9 mouse cellular contexts compared by ENCODE assay signal in genomic region chr9:107590058-107590772, GRCm38 (mm10). TPM values are rescaled to one million over a fixed set of nuclear protein-coding genes. Genes with fewer than 3 reads are reported as not detected.
DNase-seq lines count a peak whose midpoint lies in the region; ATAC-seq and TF ChIP-seq lines count a peak whose summit lies in the region.
"Had no signal": no experiment of that assay in that cellular context is flagged by ENCODE, and none has a peak within 500 bp of the region (broad histone marks: within the 10 kb centered on the region; RNA-seq: fewer than 3 reads in every experiment).

No protein-coding gene starts in this region.

- no peaks in the 10 kb centered on the region for H3K27me3 ChIP-seq in heart, adult 2 months (ENCODE audit: control insufficient read depth, insufficient read depth, low read length)
- H3K27me3 ChIP-seq in heart, embryonic 14.5 days (ENCODE audit: control insufficient read depth, insufficient read depth, low read length), result no peaks in the 10 kb centered on the region
- H3K27me3 ChIP-seq in liver, embryonic 16.5 days (ENCODE audit: control insufficient read depth, insufficient read depth, low read depth, low read length), result no peaks in the 10 kb centered on the region
- H3K27me3 ChIP-seq in stomach, embryonic 15.5 days (replicated peaks), result no peaks in the 10 kb centered on the region
- H3K27me3 ChIP-seq in midbrain, embryonic 15.5 days (replicated peaks), result no peaks in the 10 kb centered on the region

- no peak for TF ChIP-seq EP300 in heart, adult 2 months (IDR thresholded peaks at IDR 0.05; ENCODE audit: insufficient read depth, low read depth, low read length)

- peaks cover 2% of the 10 kb centered on the region; the same call in 1 of the 2 replicates for H3K4me1 ChIP-seq in heart, adult 2 months (ENCODE audit: control insufficient read depth, insufficient read depth, low read length)
- H3K4me1 ChIP-seq in heart, embryonic 14.5 days (ENCODE audit: control insufficient read depth in 2 of 2, insufficient read depth in 2 of 2, low read length in 2 of 2), result peaks cover 33 to 48% of the 10 kb centered on the region in 2 experiments
- peaks cover 37% of the 10 kb centered on the region for H3K4me1 ChIP-seq in liver, embryonic 16.5 days (ENCODE audit: control insufficient read depth, low read depth, low read length)
- peaks cover 17% of the 10 kb centered on the region for H3K4me1 ChIP-seq in stomach, embryonic 15.5 days
- peaks cover 14% of the 10 kb centered on the region for H3K4me1 ChIP-seq in midbrain, embryonic 15.5 days

- no peak overlapping the region for H3K9ac ChIP-seq in heart, adult 2 months (ENCODE audit: low read depth, low read length)
- peak overlapping the region; percentile 5; the same call in 1 of the 2 replicates for H3K9ac ChIP-seq in heart, embryonic 14.5 days (ENCODE audit: low read length)
- peak overlapping the region; percentile 93 for H3K9ac ChIP-seq in liver, embryonic 16.5 days (ENCODE audit: low read depth, low read length)
- H3K9ac ChIP-seq in stomach, embryonic 15.5 days, result no peak overlapping the region
- H3K9ac ChIP-seq in midbrain, embryonic 15.5 days, result no peak overlapping the region

- no peak for ATAC-seq in heart, embryonic 14.5 days (ENCODE audit: insufficient number of reproducible peaks, insufficient read depth, low FRiP score, low read depth)
- ATAC-seq in liver, embryonic 16.5 days (ENCODE audit: low read depth), result peak; percentile 22
- ATAC-seq in stomach, embryonic 15.5 days (ENCODE audit: insufficient read depth, low FRiP score, low read depth), result peak; percentile 24; the same call in 1 of the 2 replicates
- no peak for ATAC-seq in midbrain, embryonic 15.5 days (replicated peaks)

- no peaks in the 10 kb centered on the region for H3K9me3 ChIP-seq in heart, embryonic 14.5 days (ENCODE audit: control insufficient read depth, low read length)
- no peaks in the 10 kb centered on the region for H3K9me3 ChIP-seq in liver, embryonic 16.5 days (replicated peaks; ENCODE audit: control insufficient read depth, low read length)
- H3K9me3 ChIP-seq in stomach, embryonic 15.5 days, result no peaks in the 10 kb centered on the region
- no peaks in the 10 kb centered on the region for H3K9me3 ChIP-seq in midbrain, embryonic 15.5 days

- peak overlapping the region; percentile 94; the same call in 1 of the 2 replicates for H3K4me2 ChIP-seq in heart, embryonic 14.5 days (ENCODE audit: low read length)
- H3K4me2 ChIP-seq in liver, embryonic 16.5 days (ENCODE audit: low read depth, low read length), result peak overlapping the region; percentile 83
- H3K4me2 ChIP-seq in stomach, embryonic 15.5 days, result peak overlapping the region; percentile 83
- H3K4me2 ChIP-seq in midbrain, embryonic 15.5 days, result no peak overlapping the region

- peak overlapping the region; percentile 48; the same call in 1 of the 2 replicates for H3K27ac ChIP-seq in heart, adult 2 months
- peak overlapping the region; percentile 40 to 57; a peak in 3 of 4 replicates for H3K27ac ChIP-seq in heart, embryonic 14.5 days (replicated peaks in 1 of 2; ENCODE audit: control insufficient read depth in 1 of 2, insufficient read depth in 1 of 2, low read depth in 2 of 2, low read length in 2 of 2)
- H3K27ac ChIP-seq in liver, embryonic 16.5 days (ENCODE audit: low read length), result peak overlapping the region; percentile 94
- H3K27ac ChIP-seq in stomach, embryonic 15.5 days, result peak overlapping the region; percentile 57
- no peak overlapping the region for H3K27ac ChIP-seq in midbrain, embryonic 15.5 days

- H3K79me2 ChIP-seq in heart, adult 2 months (replicated peaks; ENCODE audit: control insufficient read depth, insufficient read depth, low read length), result no peaks in the 10 kb centered on the region

- no peaks in the 10 kb centered on the region for H3K36me3 ChIP-seq in heart, adult 2 months (ENCODE audit: control insufficient read depth, insufficient read depth, low read length)
- peaks cover 54% of the 10 kb centered on the region for H3K36me3 ChIP-seq in heart, embryonic 14.5 days (ENCODE audit: control insufficient read depth, insufficient read depth, low read length)
- H3K36me3 ChIP-seq in liver, embryonic 16.5 days (ENCODE audit: control insufficient read depth, insufficient read depth), result peaks cover 53% of the 10 kb centered on the region
- peaks cover 36% of the 10 kb centered on the region for H3K36me3 ChIP-seq in stomach, embryonic 15.5 days
- peaks cover 11% of the 10 kb centered on the region; the same call in 1 of the 2 replicates for H3K36me3 ChIP-seq in midbrain, embryonic 15.5 days (replicated peaks)

- no peak overlapping the region for H3K4me3 ChIP-seq in heart, adult 2 months
- H3K4me3 ChIP-seq in heart, embryonic 14.5 days (ENCODE audit: control insufficient read depth in 1 of 2, insufficient read depth in 1 of 2, low read depth in 1 of 2, low read length in 2 of 2), result no peak overlapping the region
- peak overlapping the region; percentile 91 for H3K4me3 ChIP-seq in liver, embryonic 16.5 days (ENCODE audit: low read depth, low read length)
- H3K4me3 ChIP-seq in stomach, embryonic 15.5 days (replicated peaks), result no peak overlapping the region
- no peak overlapping the region for H3K4me3 ChIP-seq in midbrain, embryonic 15.5 days

- TF ChIP-seq CTCF in heart, adult 2 months (IDR thresholded peaks at IDR 0.05), result no peak

- intact Hi-C loops in heart, adult 2 months (cut with DNase I), result no loop called here
- intact Hi-C loops in heart, postnatal 25 days (cut with DNase I), result no loop called here

- 64% methylated on average over 25 of the region's 25 CpGs for WGBS in heart, adult 2 months
- 55% methylated on average over 25 of the region's 25 CpGs for WGBS in heart, embryonic 14.5 days
- WGBS in liver, embryonic 16.5 days (ENCODE audit: insufficient replicate concordance), result 59% methylated on average over 25 of the region's 25 CpGs
- WGBS in stomach, embryonic 15.5 days, result 71% methylated on average over 25 of the region's 25 CpGs
- WGBS in midbrain, embryonic 15.5 days, result 93% methylated on average over 25 of the region's 25 CpGs

- TF ChIP-seq POLR2A in heart, adult 2 months (IDR thresholded peaks at IDR 0.05; ENCODE audit: insufficient read depth, low read depth, low read length), result no peak

- peak in 1 of 2 experiments; percentile 72 for DNase-seq in heart, adult 2 months
- DNase-seq in heart, postnatal 25 days (ENCODE audit: low spot score), result no peak
- DNase-seq in thymus, postnatal 4 days, result no peak
- no peak for DNase-seq in adrenal gland, postnatal 14 days

RNA-seq across cellular contexts. Expression of gene Ifrd2, which starts 2.8 kb away (rescaled TPM):
- 10 to 100 TPM; 39.9 to 51.4 TPM for total RNA-seq in heart, adult 2 months (2021)
- 43.7 and 54.5 TPM in 2 replicates for polyA plus RNA-seq in heart, adult 2 months (2012; rRNA removed)
- 10 to 100 TPM; 44.6 to 45.8 TPM for total RNA-seq in heart, postnatal 25 days (2021)
- polyA plus RNA-seq in heart, embryonic 14.5 days (2014; fragmentation: Nextera tagmentation; extraction: Ambion mirVana), result 44.6 and 45.7 TPM in 2 replicates
- 145 and 166 TPM in 2 replicates for polyA plus RNA-seq in liver, embryonic 16.5 days (2015; fragmentation: Nextera tagmentation; extraction: Ambion mirVana)
- polyA plus RNA-seq in stomach, embryonic 15.5 days (2015; fragmentation: Nextera tagmentation; extraction: Ambion mirVana), result 65.1 and 68.2 TPM in 2 replicates
- total RNA-seq in adrenal gland, postnatal 14 days (2021), result 42.1 and 43.1 TPM in 2 replicates
- 14.5 and 16.9 TPM in 2 replicates for polyA plus RNA-seq in midbrain, embryonic 15.5 days (2015; fragmentation: Nextera tagmentation; extraction: Ambion mirVana)

RNA-seq across cellular contexts. Expression of gene Hyal3, which starts 9.6 kb away (rescaled TPM):
- under 1 TPM; 0.29 to 0.34 TPM for total RNA-seq in heart, adult 2 months (2021)
- 0.26 and 0.31 TPM in 2 replicates for polyA plus RNA-seq in heart, adult 2 months (2012; rRNA removed)
- total RNA-seq in heart, postnatal 25 days (2021), result under 1 TPM; 0.45 to 0.62 TPM
- polyA plus RNA-seq in heart, embryonic 14.5 days (2014; fragmentation: Nextera tagmentation; extraction: Ambion mirVana), result 0.46 and 0.53 TPM in 2 replicates
- 0.89 and 0.96 TPM in 2 replicates for polyA plus RNA-seq in liver, embryonic 16.5 days (2015; fragmentation: Nextera tagmentation; extraction: Ambion mirVana)
- polyA plus RNA-seq in stomach, embryonic 15.5 days (2015; fragmentation: Nextera tagmentation; extraction: Ambion mirVana), result 1.1 and 1.7 TPM in 2 replicates
- total RNA-seq in adrenal gland, postnatal 14 days (2021), result 1.4 and 1.6 TPM in 2 replicates
- 1.8 TPM in 2 replicates for polyA plus RNA-seq in midbrain, embryonic 15.5 days (2015; fragmentation: Nextera tagmentation; extraction: Ambion mirVana)

RNA-seq across cellular contexts. Expression of gene Naa80, which starts 11.5 kb away (rescaled TPM):
- total RNA-seq in heart, adult 2 months (2021), result 10 to 100 TPM; 14.9 to 17.4 TPM
- polyA plus RNA-seq in heart, adult 2 months (2012; rRNA removed), result 30.0 and 45.4 TPM in 2 replicates
- 10 to 100 TPM; 14.0 to 18.4 TPM for total RNA-seq in heart, postnatal 25 days (2021)
- 10.0 and 14.9 TPM in 2 replicates for polyA plus RNA-seq in heart, embryonic 14.5 days (2014; fragmentation: Nextera tagmentation; extraction: Ambion mirVana)
- 10.5 and 14.1 TPM in 2 replicates for polyA plus RNA-seq in liver, embryonic 16.5 days (2015; fragmentation: Nextera tagmentation; extraction: Ambion mirVana)
- polyA plus RNA-seq in stomach, embryonic 15.5 days (2015; fragmentation: Nextera tagmentation; extraction: Ambion mirVana), result 16.1 and 18.6 TPM in 2 replicates
- 19.6 and 21.0 TPM in 2 replicates for total RNA-seq in adrenal gland, postnatal 14 days (2021)
- 21.4 and 23.1 TPM in 2 replicates for polyA plus RNA-seq in midbrain, embryonic 15.5 days (2015; fragmentation: Nextera tagmentation; extraction: Ambion mirVana)

RNA-seq across cellular contexts. Expression of gene Hyal1, which starts 13.5 kb away (rescaled TPM):
- total RNA-seq in heart, adult 2 months (2021), result 1 to 10 TPM; 5.1 to 5.9 TPM
- 6.9 and 8.2 TPM in 2 replicates for polyA plus RNA-seq in heart, adult 2 months (2012; rRNA removed)
- 1 to 10 TPM; 5.3 TPM for total RNA-seq in heart, postnatal 25 days (2021)
- polyA plus RNA-seq in heart, embryonic 14.5 days (2014; fragmentation: Nextera tagmentation; extraction: Ambion mirVana), result 4.4 and 4.6 TPM in 2 replicates
- polyA plus RNA-seq in liver, embryonic 16.5 days (2015; fragmentation: Nextera tagmentation; extraction: Ambion mirVana), result 3.3 and 3.8 TPM in 2 replicates
- 9.2 and 10.8 TPM in 2 replicates for polyA plus RNA-seq in stomach, embryonic 15.5 days (2015; fragmentation: Nextera tagmentation; extraction: Ambion mirVana)
- total RNA-seq in adrenal gland, postnatal 14 days (2021), result 9.9 and 17.6 TPM in 2 replicates
- 7.9 and 9.5 TPM in 2 replicates for polyA plus RNA-seq in midbrain, embryonic 15.5 days (2015; fragmentation: Nextera tagmentation; extraction: Ambion mirVana)

RNA-seq across cellular contexts. Expression of gene Sema3b, which starts 18.8 kb away (rescaled TPM):
- total RNA-seq in heart, adult 2 months (2021), result 10 to 100 TPM; 19.9 to 24.2 TPM
- 33.7 and 39.1 TPM in 2 replicates for polyA plus RNA-seq in heart, adult 2 months (2012; rRNA removed)
- 10 to 100 TPM; 15.0 to 17.8 TPM for total RNA-seq in heart, postnatal 25 days (2021)
- polyA plus RNA-seq in heart, embryonic 14.5 days (2014; fragmentation: Nextera tagmentation; extraction: Ambion mirVana), result 6.5 and 7.2 TPM in 2 replicates
- polyA plus RNA-seq in liver, embryonic 16.5 days (2015; fragmentation: Nextera tagmentation; extraction: Ambion mirVana), result 0.33 and 1.4 TPM in 2 replicates
- polyA plus RNA-seq in stomach, embryonic 15.5 days (2015; fragmentation: Nextera tagmentation; extraction: Ambion mirVana), result 13.2 and 16.5 TPM in 2 replicates
- 8.3 and 8.7 TPM in 2 replicates for total RNA-seq in adrenal gland, postnatal 14 days (2021)
- 4.3 and 4.9 TPM in 2 replicates for polyA plus RNA-seq in midbrain, embryonic 15.5 days (2015; fragmentation: Nextera tagmentation; extraction: Ambion mirVana)
- total RNA-seq: hematopoietic stem cell, adult 5-6 weeks had no signal

Comparison
In these comparisons a context has a peak if more than half of its experiments do, and no peak if none do; other contexts are left out.
1. H3K9ac ChIP-seq: peak in heart, embryonic 14.5 days (single experiment) and liver, embryonic 16.5 days (single experiment); none in heart, adult 2 months (single experiment), stomach, embryonic 15.5 days (single experiment) and midbrain, embryonic 15.5 days (single experiment).
2. ATAC-seq: peak in liver, embryonic 16.5 days (single experiment) and stomach, embryonic 15.5 days (single experiment); none in heart, embryonic 14.5 days (single experiment) and midbrain, embryonic 15.5 days (single experiment).